Mouse (Mus musculus) hindbrain, embryonic 16.5 days (tissue): Measurements from ENCODE around the gene Tmem139. TPM values are rescaled to one million over a fixed set of nuclear protein-coding genes. Genes with fewer than 3 reads are reported as not detected.

Experiments
- ATAC-seq: fragments of 200-750 bp; cut with Nextera tagmentation; 2 replicates; pipeline ENCODE4 v1.8.0; 2017; ENCODE audit warnings: moderate TSS enrichment, moderate library complexity
- H3K27ac ChIP-seq: fragments of 300-500 bp; sonication (generic); 2 replicates; pipeline ENCODE4 v1.5.1; 2014; ENCODE audit warnings: low read depth, mild to moderate bottlenecking, control low read depth, low read length, moderate library complexity
- H3K27me3 ChIP-seq: fragments of 300-500 bp; sonication (generic); replicated peaks from 2 replicates; pipeline ENCODE4 v1.6.1; 2014; ENCODE audit warnings: low read length; ENCODE audit not compliant: control insufficient read depth, insufficient read depth
- H3K36me3 ChIP-seq: fragments of 300-500 bp; sonication (generic); 2 replicates; pipeline ENCODE4 v1.6.1; 2014; ENCODE audit warnings: mild to moderate bottlenecking, low read length, moderate library complexity, mixed read lengths; ENCODE audit not compliant: control insufficient read depth, insufficient read depth
- H3K4me1 ChIP-seq: fragments of 300-500 bp; sonication (generic); 2 replicates; pipeline ENCODE4 v1.6.1; 2014; ENCODE audit warnings: low read depth, low read length; ENCODE audit not compliant: control insufficient read depth, insufficient read depth
- H3K4me2 ChIP-seq: fragments of 300-500 bp; sonication (generic); 2 replicates; pipeline ENCODE4 v1.6.1; 2014; ENCODE audit warnings: mild to moderate bottlenecking, low read length, control low read depth, moderate library complexity
- H3K4me3 ChIP-seq: fragments of 300-500 bp; sonication (generic); 2 replicates; pipeline ENCODE4 v1.5.1; 2014; ENCODE audit warnings: mild to moderate bottlenecking, low read length, control low read depth, moderate library complexity
- H3K9ac ChIP-seq: fragments of 300-500 bp; sonication (generic); 2 replicates; pipeline ENCODE4 v1.6.1; 2014; ENCODE audit warnings: low read depth, mild to moderate bottlenecking, control low read depth, low read length, moderate library complexity
- H3K9me3 ChIP-seq: fragments of 300-500 bp; sonication (generic); 2 replicates; pipeline ENCODE4 v1.6.1; 2014; ENCODE audit warnings: mild to moderate bottlenecking, low read length, moderate library complexity; ENCODE audit not compliant: control insufficient read depth
- WGBS: fragments of 180-500 bp; shearing (Covaris S2); extraction: QIAGEN DNeasy Blood & Tissue Kit; methylation state at CpG from one replicate; pipeline ENCODE4 v1.1.7; 2014; 5-methylcytosine and 5-hydroxymethylcytosine counted together
- polyA plus RNA-seq: library from polyadenylated mRNA; unstranded; fragments of >200 nt; fragmentation: Nextera tagmentation; extraction: Ambion mirVana; gene quantifications from 2 replicates; pipeline ENCODE4 v1.2.1, GENCODE M21; 2015

Gene Tmem139
- polyA plus RNA-seq, 1 experiment from 2014 or later = 0.14 TPM

GRCm38 (mm10) chr6:42309816-42310378 is 48.1 kb downstream of the Tmem139 start:
- Histone ChIP-seq H3K27me3 (no peaks in the 10 kb centered on the region), H3K9me3 (no peaks in the 10 kb centered on the region), H3K4me1 (no peaks in the 10 kb centered on the region), H3K36me3 (peaks cover 12% of the 10 kb centered on the region), H3K4me3 (no peak overlapping the region), H3K4me2 (no peak overlapping the region), H3K9ac (no peak overlapping the region), H3K27ac (no peak overlapping the region)
- no peak for ATAC-seq
- whole genome bisulfite sequencing = 47% methylated on average over 8 of the region's 8 CpGs

GRCm38 (mm10) chr6:42310427-42311053 is 48.8 kb downstream of the Tmem139 start:
- Histone ChIP-seq H3K27ac (no peak overlapping the region), H3K4me1 (no peaks in the 10 kb centered on the region), H3K9ac (no peak overlapping the region), H3K36me3 (peaks cover 12% of the 10 kb centered on the region), H3K4me3 (no peak overlapping the region), H3K27me3 (no peaks in the 10 kb centered on the region), H3K9me3 (no peaks in the 10 kb centered on the region), H3K4me2 (no peak overlapping the region)
- no peak for ATAC-seq
- WGBS = 91% methylated on average over 2 of the region's 2 CpGs

Other genes with a start within 250 kb of the Tmem139 start
- gene Sva, start 223.6 kb upstream of the Tmem139 start, polyA plus RNA-seq = not detected in 2 replicates
- not detected in 2 replicates for gene Tas2r139, start 121.0 kb upstream of the Tmem139 start, polyA plus RNA-seq
- not detected in 2 replicates for gene Tas2r144, start 46.6 kb upstream of the Tmem139 start, polyA plus RNA-seq
- 14.2 and 15.0 TPM in 2 replicates for gene Gstk1, start 16.0 kb upstream of the Tmem139 start, polyA plus RNA-seq
- 28.2 and 31.8 TPM in 2 replicates for gene Casp2, start 3.0 kb downstream of the Tmem139 start, polyA plus RNA-seq
- 0.99 and 1.2 TPM in 2 replicates for gene Clcn1, start 24.7 kb downstream of the Tmem139 start, polyA plus RNA-seq
- 7.2 and 7.3 TPM in 2 replicates for gene Fam131b, start 62.7 kb downstream of the Tmem139 start, polyA plus RNA-seq
- 52.4 and 69.7 TPM in 2 replicates for gene Zyx, start 87.7 kb downstream of the Tmem139 start, polyA plus RNA-seq
- gene Epha1, start 111.3 kb downstream of the Tmem139 start, polyA plus RNA-seq = 0.25 and 0.49 TPM in 2 replicates
- gene Tas2r143, start 138.3 kb downstream of the Tmem139 start, polyA plus RNA-seq = not detected in 2 replicates
- not detected in 2 replicates for gene Tas2r135, start 143.5 kb downstream of the Tmem139 start, polyA plus RNA-seq
- not detected in 2 replicates for gene Tas2r126, start 172.6 kb downstream of the Tmem139 start, polyA plus RNA-seq
- not detected in 2 replicates for gene Olfr458, start 203.2 kb downstream of the Tmem139 start, polyA plus RNA-seq
- gene Olfr457, start 214.4 kb downstream of the Tmem139 start, polyA plus RNA-seq = 0.12 TPM in 1 of 2 replicates, not detected in the other
- gene Olfr456, start 225.2 kb downstream of the Tmem139 start, polyA plus RNA-seq = not detected in 2 replicates